Mouse (Mus musculus) lung, adult 2 months (tissue): Measurements from ENCODE around the gene Nxf1. TPM values are rescaled to one million over a fixed set of nuclear protein-coding genes. Genes with fewer than 3 reads are reported as not detected.

ENCODE experiments used
- DNase-seq: peaks from one replicate; pipeline ENCODE4 v3.0.0; 2022
- H3K4me1 ChIP-seq: fragments of 200-500 bp; 2 replicates; pipeline ENCODE4 v1.6.1; 2011; ENCODE audit warnings: low read length; ENCODE audit not compliant: control insufficient read depth, insufficient read depth
- H3K4me3 ChIP-seq: fragments of 200-500 bp; replicated peaks from 2 replicates; pipeline ENCODE3; 2011; ENCODE audit warnings: low read depth, mild to moderate bottlenecking, control low read depth, low read length; ENCODE audit errors: extremely low read depth
- CTCF ChIP-seq: fragments of 200-500 bp; IDR thresholded peaks from 2 replicates; pipeline ENCODE4 v1.5.1; 2011; ENCODE audit warnings: mild to moderate bottlenecking, low read length, control low read depth; ENCODE audit not compliant: insufficient read depth
- POLR2A ChIP-seq: fragments of 200-500 bp; IDR thresholded peaks from 2 replicates; pipeline ENCODE4 v1.6.1; 2011; ENCODE audit warnings: low read depth, mild to moderate bottlenecking, control low read depth, low read length, borderline replicate concordance; ENCODE audit errors: extremely low read depth
- WGBS: fragments of 180-500 bp; shearing (Covaris S2); methylation state at CpG from one replicate; pipeline ENCODE4 v1.1.7; 2018; 5-methylcytosine and 5-hydroxymethylcytosine counted together
- polyA plus RNA-seq: library from polyadenylated mRNA; depleted of rRNA; stranded (reverse); fragments of >200 nt; gene quantifications from 2 replicates; pipeline ENCODE4 v1.2.3, GENCODE M21; 2012; rRNA removed

Nxf1 gene
- 61.4 and 85.3 TPM in 2 replicates for polyA plus RNA-seq

DNA sequence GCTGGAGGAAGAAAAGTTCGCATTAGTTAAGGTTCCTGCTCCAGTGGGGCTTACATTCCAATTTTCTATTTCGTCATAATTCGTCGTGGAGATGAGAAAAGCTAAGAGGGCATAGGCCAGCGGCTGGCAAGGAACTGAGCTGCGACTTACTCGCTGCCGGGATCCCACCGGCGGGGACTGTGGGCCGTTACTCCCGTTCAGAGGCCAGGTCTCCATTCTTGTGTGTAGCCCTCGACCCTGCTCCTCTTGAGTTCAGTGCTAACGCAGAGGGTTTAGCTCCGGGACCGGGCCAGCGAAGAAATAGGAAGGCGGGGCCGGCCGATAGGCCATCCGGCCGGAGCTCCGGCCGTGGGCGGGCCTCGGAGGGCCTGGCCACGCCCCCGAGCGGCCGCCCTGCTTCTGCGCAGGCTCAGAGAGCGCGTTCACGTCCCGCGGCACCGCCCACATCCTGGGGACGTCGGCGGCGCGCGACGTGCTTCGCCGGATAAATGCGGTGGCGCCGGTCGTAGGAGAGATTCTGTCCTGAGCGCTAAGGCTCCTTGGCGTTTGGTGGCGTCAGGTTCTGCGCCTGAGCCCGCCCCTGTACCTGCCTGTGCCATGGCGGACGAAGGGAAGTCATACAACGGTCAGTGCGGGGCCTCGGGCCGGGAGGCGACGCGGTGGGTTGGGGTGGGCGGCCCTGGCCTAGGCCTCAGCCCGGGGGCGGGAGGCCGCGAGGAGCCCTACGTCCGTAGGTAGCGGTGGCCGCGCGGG is at the start of gene Nxf1:
TSS of gene Nxf1 (plus strand) at position 439 of the 753 bp plus-strand sequence.
- Histone ChIP-seq H3K4me3 (peak within 1 kb of the TSS; percentile 97), H3K4me1 (peaks cover 17% of the 10 kb centered on the region)
- TF ChIP-seq POLR2A (peak; percentile 94), CTCF (no peak)
- under 1% methylated on average over 75 of the region's 75 CpGs for WGBS
- DNase-seq = peak; percentile 89

DNA sequence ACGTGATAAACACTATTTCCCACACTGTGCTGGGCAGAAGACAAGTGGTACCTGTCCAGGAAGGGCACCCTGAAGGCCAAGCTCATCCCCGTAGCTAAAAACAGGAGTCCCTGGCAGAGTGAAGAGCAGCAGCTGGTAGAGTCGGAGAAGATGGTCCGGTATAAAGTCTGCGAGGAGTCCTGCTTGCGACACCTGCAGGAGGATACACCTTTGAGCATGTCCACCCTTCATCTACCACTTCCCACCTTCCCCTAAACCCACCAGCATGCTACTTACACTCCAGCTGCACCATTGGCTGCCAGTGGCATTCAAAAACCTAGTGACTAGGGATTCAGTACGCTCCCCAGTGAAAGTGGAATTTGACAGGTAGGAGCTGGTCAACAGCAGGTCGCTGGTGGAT is 47.9 kb upstream of the Nxf1 start:
- TF ChIP-seq POLR2A = no peak
- no peak for TF ChIP-seq CTCF
- 75% methylated on average over 8 of the region's 8 CpGs for WGBS
- Histone ChIP-seq H3K4me1 (peaks cover 19% of the 10 kb centered on the region), H3K4me3 (no peak overlapping the region)
- no peak for DNase-seq

DNA sequence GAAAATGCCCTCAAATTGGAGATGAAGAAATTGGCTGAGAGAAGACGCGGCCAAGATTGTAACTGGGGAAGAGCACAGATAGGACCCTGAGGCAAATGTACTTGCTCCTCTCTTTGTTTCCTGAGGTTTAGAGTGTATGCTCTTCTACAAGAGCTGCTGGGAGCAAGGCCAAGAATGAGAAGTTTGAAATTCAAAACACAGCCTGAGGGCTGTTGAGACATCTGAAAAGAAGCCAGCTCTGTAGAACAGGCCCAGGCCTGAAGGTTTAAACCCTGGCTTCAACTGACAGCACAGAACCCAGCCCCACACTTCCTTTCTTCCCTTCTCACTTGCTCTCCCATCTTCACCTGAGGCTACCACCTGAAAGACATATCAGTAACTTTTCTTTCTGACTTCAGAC is 46.8 kb upstream of the Nxf1 start:
- DNase-seq = no peak
- WGBS = 54% methylated on average over 2 of the region's 2 CpGs
- no peak overlapping the region for H3K4me3 ChIP-seq
- peaks cover 19% of the 10 kb centered on the region for H3K4me1 ChIP-seq
- TF ChIP-seq POLR2A (no peak), CTCF (no peak)

DNA sequence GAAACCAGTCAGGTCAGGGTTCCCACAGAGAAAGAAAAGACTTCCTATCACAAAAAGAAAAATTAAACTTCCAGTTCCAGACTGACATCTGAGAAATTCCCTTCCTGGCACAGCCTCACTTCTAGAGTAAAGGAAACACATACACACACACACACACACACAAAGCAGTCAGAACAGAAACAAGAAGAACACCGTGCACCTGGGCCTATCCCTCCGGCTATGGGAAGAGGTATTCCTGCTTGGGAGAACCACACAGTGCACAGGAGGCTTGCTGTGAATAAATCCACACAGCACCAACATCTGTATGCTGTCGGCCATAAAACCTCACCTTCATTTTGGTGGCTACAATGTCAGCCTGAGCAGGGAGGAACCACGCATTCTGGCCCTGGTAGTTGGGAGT is 45.4 kb upstream of the Nxf1 start:
- no peak for TF ChIP-seq CTCF
- no peak for TF ChIP-seq POLR2A
- WGBS = 18% methylated on average over 4 of the region's 4 CpGs
- peaks cover 16% of the 10 kb centered on the region for H3K4me1 ChIP-seq
- H3K4me3 ChIP-seq = peak overlapping the region; percentile 69
- DNase-seq = no peak

DNA sequence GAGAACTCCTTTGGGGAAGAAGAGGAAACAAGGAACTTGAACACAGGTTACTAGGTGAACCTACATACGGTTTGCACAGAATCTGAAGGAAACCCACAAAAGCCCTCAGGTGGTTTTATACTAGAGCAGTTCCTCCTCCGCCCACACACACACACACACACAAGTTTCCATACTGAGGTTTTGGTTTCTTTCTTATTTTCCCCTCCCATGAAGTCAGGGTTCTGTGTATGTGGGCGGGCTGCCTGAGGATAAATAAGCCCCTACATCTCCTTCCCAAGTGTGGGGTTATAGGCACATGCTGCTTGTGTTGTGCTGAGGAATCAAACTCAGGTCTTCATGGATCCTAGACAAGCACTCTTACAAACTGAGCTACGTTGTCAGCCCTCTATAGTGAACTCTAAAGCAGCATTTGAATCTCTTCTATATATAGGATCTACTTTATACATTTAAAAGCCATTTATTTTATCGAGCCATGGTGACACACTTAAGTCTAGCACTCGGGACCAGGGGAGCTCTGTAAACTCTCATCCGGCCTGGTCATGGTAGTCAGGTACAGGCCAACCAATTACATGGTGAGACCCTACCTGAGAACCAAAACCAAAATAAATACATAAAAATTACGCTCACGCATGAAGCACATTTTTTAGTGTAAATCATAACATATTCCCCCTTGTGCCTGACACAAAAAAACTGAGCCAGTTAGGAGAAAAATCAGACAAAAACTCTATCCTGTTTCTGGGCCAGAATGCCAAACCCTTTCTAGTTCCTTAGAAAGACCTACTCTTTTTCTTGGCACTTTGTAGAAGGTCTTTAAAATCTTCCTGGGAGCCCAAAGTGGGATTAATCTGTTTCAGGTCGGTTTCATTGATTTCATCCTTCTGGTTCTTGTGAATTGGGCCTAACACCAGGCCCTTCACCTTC is 44.7 kb upstream of the Nxf1 start:
- no peak for TF ChIP-seq CTCF
- TF ChIP-seq POLR2A = no peak
- DNase-seq = no peak
- H3K4me1 ChIP-seq = peaks cover 16% of the 10 kb centered on the region
- WGBS = 21% methylated on average over 10 of the region's 10 CpGs
- peak overlapping the region; percentile 84 for H3K4me3 ChIP-seq

DNA sequence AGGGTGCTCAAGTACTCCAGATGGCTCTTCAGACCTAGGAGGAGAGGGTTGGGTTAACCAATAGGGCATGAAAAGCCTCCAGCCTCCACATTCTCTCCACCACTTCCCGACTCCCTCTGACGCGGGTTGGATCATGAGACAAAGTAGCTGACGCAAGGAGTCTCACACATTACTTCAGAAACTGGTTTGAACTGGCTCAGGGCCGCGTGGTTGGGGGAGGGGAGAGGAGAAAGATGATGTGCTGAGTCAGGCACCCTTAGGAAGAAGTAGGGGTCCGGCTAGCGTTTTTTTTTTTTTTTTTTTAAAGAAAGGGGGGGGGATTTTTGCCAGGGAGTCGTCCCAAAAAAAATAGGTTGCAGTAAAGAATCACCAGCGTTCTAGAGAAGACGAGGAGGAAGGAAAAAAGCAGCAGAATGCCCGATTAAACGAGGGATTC is 44.0 kb upstream of the Nxf1 start:
- WGBS = under 1% methylated on average over 13 of the region's 13 CpGs
- Histone ChIP-seq H3K4me3 (peak overlapping the region; percentile 84), H3K4me1 (peaks cover 16% of the 10 kb centered on the region)
- peak; percentile 80 for DNase-seq
- TF ChIP-seq CTCF = no peak
- TF ChIP-seq POLR2A = peak; percentile 7; the same call in 1 of the 2 replicates

DNA sequence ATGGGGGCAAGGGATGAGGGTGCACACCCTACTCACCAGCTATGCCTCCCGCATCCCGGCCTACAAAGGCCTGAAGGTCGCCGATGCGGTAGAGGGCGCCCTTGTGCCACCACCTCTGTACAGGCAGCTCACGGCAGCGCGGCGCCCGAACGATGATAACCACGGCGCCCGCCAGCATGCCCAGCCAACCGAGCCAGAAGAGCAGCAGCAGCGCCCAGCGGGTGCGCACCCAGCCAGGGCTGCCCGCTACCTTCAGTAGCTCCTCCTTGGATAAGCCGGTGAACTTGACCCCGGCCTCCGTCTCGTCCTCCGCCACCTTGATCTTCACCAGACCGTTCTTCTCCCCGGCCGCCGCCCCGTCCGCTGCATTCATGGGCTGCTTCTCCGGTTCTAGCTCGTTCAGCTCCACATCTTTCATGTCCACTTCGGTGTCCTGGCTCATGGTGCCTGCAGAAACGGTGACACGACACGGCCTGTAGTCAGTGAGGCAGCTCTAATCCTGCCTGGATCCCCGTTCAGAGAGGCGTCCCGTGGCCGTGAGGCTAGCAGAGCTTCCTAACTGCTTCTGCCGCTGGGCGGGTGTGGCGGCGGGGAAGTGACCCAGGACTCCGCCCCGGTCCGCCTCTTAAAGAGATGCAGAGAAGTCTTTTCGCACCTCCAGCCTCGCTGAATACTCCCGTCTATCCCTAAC is 43.4 kb upstream of the Nxf1 start:
- Histone ChIP-seq H3K4me3 (peak overlapping the region; percentile 84), H3K4me1 (peaks cover 16% of the 10 kb centered on the region)
- TF ChIP-seq CTCF (peak; percentile 57), POLR2A (peak; percentile 99)
- DNase-seq = peak; percentile 91
- WGBS = under 1% methylated on average over 51 of the region's 51 CpGs

DNA sequence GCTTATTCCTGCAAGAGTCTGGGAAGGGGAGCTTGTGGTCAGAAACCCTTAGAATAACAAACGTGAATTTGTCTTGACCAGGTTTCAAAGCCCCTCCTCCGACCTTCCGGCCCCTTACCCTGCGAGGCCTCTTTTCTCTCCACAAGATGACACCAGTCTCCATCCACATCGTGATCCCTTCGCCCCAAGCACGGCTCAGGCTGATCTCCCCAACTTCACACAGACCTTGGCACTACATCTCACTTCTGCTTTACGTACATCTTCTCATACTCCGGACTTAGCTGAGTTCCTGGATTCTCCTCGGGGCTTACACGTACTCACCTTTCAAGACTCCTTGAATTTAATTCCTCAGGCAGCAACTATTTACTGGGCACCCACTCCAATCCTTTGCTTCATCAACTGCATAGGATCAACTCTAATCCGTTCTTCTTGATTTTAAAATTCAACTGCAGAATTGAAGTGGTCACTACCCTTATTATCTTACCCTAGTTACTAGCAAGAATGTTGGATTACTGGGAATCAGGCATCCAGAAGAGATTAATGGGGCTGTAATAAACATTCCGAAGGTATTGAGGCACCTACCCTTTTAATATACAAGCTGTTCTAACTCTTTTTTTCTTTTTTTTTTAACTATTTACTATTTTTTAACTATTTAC is 42.7 kb upstream of the Nxf1 start:
- WGBS = 8% methylated on average over 13 of the region's 13 CpGs
- TF ChIP-seq CTCF (no peak), POLR2A (no peak)
- H3K4me3 ChIP-seq = peak overlapping the region; percentile 84
- DNase-seq = no peak
- peaks cover 12% of the 10 kb centered on the region for H3K4me1 ChIP-seq
